In the genomic region with DNA sequence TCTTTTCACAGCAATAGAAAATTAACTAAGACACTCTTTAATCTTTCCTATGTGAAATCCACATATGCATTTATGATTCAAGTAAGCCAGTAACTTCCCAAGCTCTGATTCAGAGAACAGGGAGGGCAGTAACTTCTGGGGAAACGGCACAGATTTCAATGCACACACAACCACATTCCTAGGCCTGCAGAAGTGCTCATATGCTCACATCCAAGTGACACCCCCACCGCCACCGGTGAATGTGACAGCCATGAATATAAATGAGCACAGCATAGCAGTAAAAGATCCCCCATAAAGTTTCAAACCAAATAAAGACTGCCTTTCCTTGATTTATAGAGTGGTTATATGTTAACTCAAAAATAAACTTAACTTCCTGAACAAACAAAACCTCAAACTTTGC, we compare ENCODE assay signal across 21 mouse cellular contexts.
DNase-seq lines count a peak whose midpoint lies in the region; ATAC-seq lines count a peak whose summit lies in the region.
"Had no signal": no experiment of that assay in that cellular context is flagged by ENCODE, and none has a peak within 500 bp of the region (broad histone marks: within the 10 kb centered on the region; RNA-seq: fewer than 3 reads in every experiment).

No protein-coding gene starts in this region.

- no peak overlapping the region for H3K27ac ChIP-seq in intestine, embryonic 14.5 days (ENCODE audit: low read depth)
- no peak overlapping the region for H3K27ac ChIP-seq in intestine, embryonic 15.5 days
- H3K27ac ChIP-seq: embryonic facial prominence, embryonic 10.5 days; embryonic facial prominence, embryonic 12.5 days; forebrain, embryonic 13.5 days; forebrain, embryonic 15.5 days had no signal

- no peak overlapping the region for H3K9ac ChIP-seq in intestine, embryonic 14.5 days (ENCODE audit: low read length)
- no peak overlapping the region for H3K9ac ChIP-seq in intestine, embryonic 15.5 days
- H3K9ac ChIP-seq: embryonic facial prominence, embryonic 12.5 days; forebrain, embryonic 13.5 days; forebrain, embryonic 15.5 days; forebrain, postnatal 0 days had no signal

- no peaks in the 10 kb centered on the region for H3K36me3 ChIP-seq in intestine, embryonic 14.5 days (ENCODE audit: control insufficient read depth, insufficient read depth, low read length)
- H3K36me3 ChIP-seq in intestine, embryonic 15.5 days: no peaks in the 10 kb centered on the region
- H3K36me3 ChIP-seq: embryonic facial prominence, embryonic 10.5 days; embryonic facial prominence, embryonic 12.5 days; forebrain, embryonic 15.5 days had no signal

- ATAC-seq in intestine, embryonic 14.5 days (replicated peaks; ENCODE audit: low FRiP score, low TSS enrichment, low read depth): 0 out of 2 replicates have a peak, but pooled peaks have one; percentile 60
- ATAC-seq in intestine, embryonic 15.5 days: no peak
- ATAC-seq: forebrain, embryonic 13.5 days; forebrain, embryonic 15.5 days; forebrain, postnatal 0 days had no signal

- H3K9me3 ChIP-seq in intestine, embryonic 14.5 days (ENCODE audit: control insufficient read depth, low read length): no peaks in the 10 kb centered on the region
- no peaks in the 10 kb centered on the region for H3K9me3 ChIP-seq in intestine, embryonic 15.5 days
- H3K9me3 ChIP-seq: embryonic facial prominence, embryonic 10.5 days; embryonic facial prominence, embryonic 12.5 days; forebrain, embryonic 13.5 days; forebrain, embryonic 15.5 days had no signal

- H3K4me1 ChIP-seq in intestine, embryonic 14.5 days (replicated peaks; ENCODE audit: control insufficient read depth, insufficient read depth, low read length): no peaks in the 10 kb centered on the region
- H3K4me1 ChIP-seq in intestine, embryonic 15.5 days (replicated peaks): no peaks in the 10 kb centered on the region
- H3K4me1 ChIP-seq: embryonic facial prominence, embryonic 10.5 days; embryonic facial prominence, embryonic 12.5 days; forebrain, embryonic 13.5 days; forebrain, embryonic 15.5 days had no signal

- H3K27me3 ChIP-seq in intestine, embryonic 14.5 days (replicated peaks; ENCODE audit: control insufficient read depth, insufficient read depth, low read length): no peaks in the 10 kb centered on the region
- H3K27me3 ChIP-seq in intestine, embryonic 15.5 days (replicated peaks): no peaks in the 10 kb centered on the region
- H3K27me3 ChIP-seq: embryonic facial prominence, embryonic 12.5 days; forebrain, embryonic 13.5 days; forebrain, embryonic 15.5 days had no signal

- no peak overlapping the region for H3K4me2 ChIP-seq in intestine, embryonic 14.5 days (ENCODE audit: low read length)
- no peak overlapping the region for H3K4me2 ChIP-seq in intestine, embryonic 15.5 days (replicated peaks)
- H3K4me2 ChIP-seq: embryonic facial prominence, embryonic 12.5 days; forebrain, embryonic 13.5 days; forebrain, embryonic 15.5 days had no signal

- 61% methylated on average over 3 of the region's 3 CpGs for WGBS in intestine, embryonic 14.5 days
- WGBS in intestine, embryonic 15.5 days: 52% methylated on average over 3 of the region's 3 CpGs

- no peak overlapping the region for H3K4me3 ChIP-seq in intestine, embryonic 14.5 days (ENCODE audit: low read depth, low read length)
- no peak overlapping the region for H3K4me3 ChIP-seq in intestine, embryonic 15.5 days (replicated peaks)
- H3K4me3 ChIP-seq: embryonic facial prominence, embryonic 10.5 days; embryonic facial prominence, embryonic 12.5 days; forebrain, embryonic 13.5 days; forebrain, embryonic 15.5 days had no signal

- DNase-seq in intestine, embryonic 14.5 days (ENCODE audit: low spot score): no peak
- peak; percentile 34 for DNase-seq in right cerebral cortex, adult 18-20 months
- no peak for DNase-seq in right cerebral cortex, postnatal 25 days
- peak; percentile 58 for DNase-seq in brain, adult 2 months (ENCODE audit: low read depth, low spot score)
- DNase-seq in forelimb bud, embryonic 11.5 days (ENCODE audit: low read depth, low spot score): peak; percentile 2
- DNase-seq in heart, postnatal 4 days: no peak
- no peak for DNase-seq in cerebellum, postnatal 10 days
- DNase-seq: adrenal gland, adult 2 months; adrenal gland, postnatal 10 days; adrenal gland, postnatal 25 days; cerebellum, adult 11 months; cerebellum, adult 18-20 months; cerebellum, adult 8-10 months; cerebellum, adult 9-11 months; cerebellum, postnatal 25 days; forebrain, postnatal 0 days had no signal

Comparison
In these comparisons a context has a peak if more than half of its experiments do, and no peak if none do; other contexts are left out.
1. DNase-seq: peak in right cerebral cortex, adult 18-20 months (single experiment), brain, adult 2 months (single experiment) and forelimb bud, embryonic 11.5 days (single experiment); none in intestine, embryonic 14.5 days (single experiment), right cerebral cortex, postnatal 25 days (single experiment), heart, postnatal 4 days (single experiment) and cerebellum, postnatal 10 days (0 of 2).